ENCODE assay signal across 8 mouse cellular contexts in genomic region chr7:88277858-88278627, GRCm38 (mm10). TPM values are rescaled to one million over a fixed set of nuclear protein-coding genes. Genes with fewer than 3 reads are reported as not detected.
DNase-seq lines count a peak whose midpoint lies in the region; ATAC-seq and TF ChIP-seq lines count a peak whose summit lies in the region.

Ctsc (plus strand) TSS chr7:88278085.

- H3K27ac ChIP-seq in embryonic facial prominence, embryonic 12.5 days: no peak within 1 kb of the TSS
- H3K27ac ChIP-seq in limb, embryonic 10.5 days: peak within 1 kb of the TSS; percentile 85
- H3K27ac ChIP-seq in midbrain, embryonic 12.5 days (replicated peaks): no peak within 1 kb of the TSS
- peak within 1 kb of the TSS; percentile 93 for H3K27ac ChIP-seq in small intestine, adult 2 months (ENCODE audit: insufficient read depth, low read depth, low read length)

- H3K9me3 ChIP-seq in embryonic facial prominence, embryonic 12.5 days: no peaks in the 10 kb centered on the region
- no peaks in the 10 kb centered on the region for H3K9me3 ChIP-seq in limb, embryonic 10.5 days (replicated peaks)
- no peaks in the 10 kb centered on the region for H3K9me3 ChIP-seq in midbrain, embryonic 12.5 days

- peak within 1 kb of the TSS; percentile 50 for H3K4me3 ChIP-seq in embryonic facial prominence, embryonic 12.5 days
- peak within 1 kb of the TSS; percentile 65 for H3K4me3 ChIP-seq in limb, embryonic 10.5 days
- H3K4me3 ChIP-seq in midbrain, embryonic 12.5 days: peak within 1 kb of the TSS; percentile 42
- H3K4me3 ChIP-seq in small intestine, adult 2 months (ENCODE audit: low read depth, low read length): peak within 1 kb of the TSS; percentile 95

- H3K36me3 ChIP-seq in embryonic facial prominence, embryonic 12.5 days: no peaks in the 10 kb centered on the region
- no peaks in the 10 kb centered on the region for H3K36me3 ChIP-seq in limb, embryonic 10.5 days
- H3K36me3 ChIP-seq in midbrain, embryonic 12.5 days: no peaks in the 10 kb centered on the region
- peaks cover 8% of the 10 kb centered on the region for H3K36me3 ChIP-seq in small intestine, adult 2 months (ENCODE audit: control insufficient read depth, insufficient read depth, low read length)

- peak; percentile 91 for TF ChIP-seq POLR2A in small intestine, adult 2 months (IDR thresholded peaks at IDR 0.05; ENCODE audit: low read depth, low read length)

- peak; percentile 77 for DNase-seq in adrenal gland, postnatal 14 days
- DNase-seq in heart, adult 11 months: peak; percentile 99
- peak; percentile 77 for DNase-seq in kidney, adult 18-20 months
- DNase-seq in limb, embryonic 10.5 days (ENCODE audit: low spot score): peak; percentile 86
- DNase-seq in adipocyte (ENCODE audit: low spot score): no peak

- peak within 1 kb of the TSS; percentile 93 for H3K4me2 ChIP-seq in embryonic facial prominence, embryonic 12.5 days (replicated peaks)
- peak within 1 kb of the TSS; percentile 84 for H3K4me2 ChIP-seq in midbrain, embryonic 12.5 days (replicated peaks)

- peak; percentile 12; the same call in 1 of the 2 replicates for TF ChIP-seq CTCF in small intestine, adult 2 months (IDR thresholded peaks at IDR 0.05; ENCODE audit: extremely low read depth, insufficient read length, insufficient replicate concordance, low read depth, low read length)

- H3K4me1 ChIP-seq in embryonic facial prominence, embryonic 12.5 days: no peaks in the 10 kb centered on the region
- H3K4me1 ChIP-seq in limb, embryonic 10.5 days: peaks cover 11% of the 10 kb centered on the region
- H3K4me1 ChIP-seq in midbrain, embryonic 12.5 days: peaks cover 3% of the 10 kb centered on the region; the same call in 1 of the 2 replicates
- H3K4me1 ChIP-seq in small intestine, adult 2 months (ENCODE audit: control insufficient read depth, insufficient read depth, insufficient read length, low read length): peaks cover 3% of the 10 kb centered on the region

- H3K9ac ChIP-seq in embryonic facial prominence, embryonic 12.5 days: peak within 1 kb of the TSS; percentile 60
- H3K9ac ChIP-seq in midbrain, embryonic 12.5 days (replicated peaks): peak within 1 kb of the TSS; percentile 44; the same call in 1 of the 2 replicates

- 2% methylated on average over 34 of the region's 34 CpGs for WGBS in embryonic facial prominence, embryonic 12.5 days
- 2% methylated on average over 34 of the region's 34 CpGs for WGBS in limb, embryonic 10.5 days
- WGBS in midbrain, embryonic 12.5 days: 3% methylated on average over 34 of the region's 34 CpGs
- 1% methylated on average over 34 of the region's 34 CpGs for WGBS in small intestine, adult 2 months

- H3K27me3 ChIP-seq in embryonic facial prominence, embryonic 12.5 days: no peaks in the 10 kb centered on the region
- no peaks in the 10 kb centered on the region for H3K27me3 ChIP-seq in limb, embryonic 10.5 days (ENCODE audit: low read depth, poor library complexity, severe bottlenecking)
- 0 out of 2 replicates have a peak, but pooled peaks cover 4% of the 10 kb centered on the region for H3K27me3 ChIP-seq in midbrain, embryonic 12.5 days
- no peaks in the 10 kb centered on the region for H3K27me3 ChIP-seq in small intestine, adult 2 months (ENCODE audit: control insufficient read depth, insufficient read depth, low read length)

- ATAC-seq in embryonic facial prominence, embryonic 12.5 days (ENCODE audit: insufficient number of reproducible peaks, insufficient read depth, low FRiP score, low TSS enrichment): peak; percentile 88
- peak; percentile 90 for ATAC-seq in midbrain, embryonic 12.5 days (ENCODE audit: low FRiP score, low read depth)

RNA-seq across cellular contexts. Expression of gene Ctsc, which starts in this region (rescaled TPM):
- 17.1 and 25.0 TPM in 2 replicates for total RNA-seq in adrenal gland, postnatal 14 days (2021)
- 22.1 and 23.4 TPM in 2 replicates for polyA plus RNA-seq in embryonic facial prominence, embryonic 12.5 days (2016; fragmentation: Nextera tagmentation; extraction: Ambion mirVana)
- 20.3 and 24.1 TPM in 2 replicates for polyA plus RNA-seq in limb, embryonic 10.5 days (2016; fragmentation: Nextera tagmentation; extraction: Ambion mirVana)
- polyA plus RNA-seq in midbrain, embryonic 12.5 days (2016; fragmentation: Nextera tagmentation; extraction: Ambion mirVana): 17.4 and 18.5 TPM in 2 replicates
- 27.6 and 52.0 TPM in 2 replicates for polyA plus RNA-seq in small intestine, adult 2 months (2012; rRNA removed)

Comparison
In these comparisons a context has a peak if more than half of its experiments do, and no peak if none do; other contexts are left out.
1. H3K27ac ChIP-seq: peak in limb, embryonic 10.5 days (single experiment) and small intestine, adult 2 months (single experiment); none in embryonic facial prominence, embryonic 12.5 days (single experiment) and midbrain, embryonic 12.5 days (single experiment).
2. H3K4me3 ChIP-seq: peak in every context shown above with its lines; median percentile 95 in small intestine, adult 2 months; 65 in limb, embryonic 10.5 days; 50 in embryonic facial prominence, embryonic 12.5 days; 42 in midbrain, embryonic 12.5 days.